Mouse (Mus musculus) testis, adult 2 months (tissue): ENCODE data around the gene Nat8f4. TPM values are rescaled to one million over a fixed set of nuclear protein-coding genes. Genes with fewer than 3 reads are reported as not detected.

Source experiments
- H3K27ac ChIP-seq: fragments of 200-500 bp; 2 replicates; pipeline ENCODE4 v1.5.1; 2012; ENCODE audit warnings: low read depth, low read length; ENCODE audit not compliant: control insufficient read depth, insufficient read depth
- H3K27me3 ChIP-seq: fragments of 200-500 bp; 2 replicates; pipeline ENCODE4 v1.6.1; 2012; ENCODE audit warnings: mild to moderate bottlenecking, low read length, moderate library complexity; ENCODE audit not compliant: control insufficient read depth, insufficient read depth
- H3K36me3 ChIP-seq: fragments of 200-500 bp; 2 replicates; pipeline ENCODE4 v1.6.1; 2012; ENCODE audit warnings: mild to moderate bottlenecking, low read length; ENCODE audit not compliant: control insufficient read depth, insufficient read depth
- H3K4me1 ChIP-seq: fragments of 200-500 bp; 2 replicates; pipeline ENCODE4 v1.6.1; 2012; ENCODE audit warnings: low read length; ENCODE audit not compliant: control insufficient read depth, insufficient read depth
- H3K4me3 ChIP-seq: fragments of 200-500 bp; 2 replicates; pipeline ENCODE4 v1.5.1; 2012; ENCODE audit warnings: low read depth, mild to moderate bottlenecking, low read length, moderate library complexity, mixed read lengths; ENCODE audit not compliant: control insufficient read depth
- CTCF ChIP-seq: fragments of 200-500 bp; IDR thresholded peaks from 2 replicates; pipeline ENCODE4 v1.5.1; 2012; ENCODE audit warnings: low read depth, mild to moderate bottlenecking, inconsistent platforms, low read length, moderate library complexity; ENCODE audit not compliant: control insufficient read depth, insufficient read depth, insufficient replicate concordance
- POLR2A ChIP-seq: fragments of 200-500 bp; IDR thresholded peaks from 2 replicates; pipeline ENCODE4 v1.6.1; 2012; ENCODE audit warnings: low read depth, mild to moderate bottlenecking, inconsistent platforms, low read length, moderate library complexity; ENCODE audit not compliant: control insufficient read depth
- polyA plus RNA-seq: library from polyadenylated mRNA; depleted of rRNA; stranded (reverse); fragments of >200 nt; gene quantifications from 2 replicates; pipeline ENCODE4 v1.2.3, GENCODE M21; 2012

The Nat8f4 gene
- polyA plus RNA-seq, 1 experiment, result 45.1 TPM

GRCm38 (mm10) chr6:85863840-85864239 lies 40.8 kb downstream of the Nat8f4 start:
- no peaks in the 10 kb centered on the region for H3K27me3 ChIP-seq
- H3K4me3 ChIP-seq, result no peak overlapping the region
- TF ChIP-seq POLR2A, result no peak
- TF ChIP-seq CTCF, result no peak
- H3K27ac ChIP-seq, result peak overlapping the region; percentile 43
- no peaks in the 10 kb centered on the region for H3K4me1 ChIP-seq
- no peaks in the 10 kb centered on the region for H3K36me3 ChIP-seq

- Histone ChIP-seq H3K4me1 (no peaks in the 10 kb centered on the region), H3K4me3 (no peak overlapping the region), H3K36me3 (no peaks in the 10 kb centered on the region), H3K27ac (peak overlapping the region; percentile 17; the same call in 1 of the 2 replicates), H3K27me3 (no peaks in the 10 kb centered on the region)
- no peak for TF ChIP-seq POLR2A
- TF ChIP-seq CTCF, result no peak
Measured at GRCm38 (mm10) chr6:85863136-85863535, 41.5 kb downstream of the Nat8f4 start.

GRCm38 (mm10) chr6:85862565-85862964 lies 42.1 kb downstream of the Nat8f4 start:
- H3K27me3 ChIP-seq, result no peaks in the 10 kb centered on the region
- no peak overlapping the region for H3K4me3 ChIP-seq
- H3K4me1 ChIP-seq, result no peaks in the 10 kb centered on the region
- TF ChIP-seq POLR2A, result no peak
- TF ChIP-seq CTCF, result no peak
- H3K36me3 ChIP-seq, result no peaks in the 10 kb centered on the region
- H3K27ac ChIP-seq, result peak overlapping the region; percentile 62; the same call in 1 of the 2 replicates

GRCm38 (mm10) chr6:85861247-85861646 lies 43.4 kb downstream of the Nat8f4 start:
- no peaks in the 10 kb centered on the region for H3K4me1 ChIP-seq
- no peaks in the 10 kb centered on the region for H3K36me3 ChIP-seq
- H3K27ac ChIP-seq, result no peak overlapping the region
- H3K27me3 ChIP-seq, result no peaks in the 10 kb centered on the region
- no peak overlapping the region for H3K4me3 ChIP-seq
- TF ChIP-seq POLR2A (no peak), CTCF (no peak)

- H3K4me1 ChIP-seq, result no peaks in the 10 kb centered on the region
- TF ChIP-seq POLR2A, result no peak
- no peak overlapping the region for H3K4me3 ChIP-seq
Measured at GRCm38 (mm10) chr6:85856194-85856678, 48.4 kb downstream of the Nat8f4 start.

GRCm38 (mm10) chr6:85853481-85853880 lies 51.2 kb downstream of the Nat8f4 start:
- no peaks in the 10 kb centered on the region for H3K36me3 ChIP-seq
- TF ChIP-seq CTCF, result no peak
- TF ChIP-seq POLR2A, result no peak
- H3K4me1 ChIP-seq, result no peaks in the 10 kb centered on the region
- no peaks in the 10 kb centered on the region for H3K27me3 ChIP-seq
- H3K27ac ChIP-seq, result no peak overlapping the region
- H3K4me3 ChIP-seq, result no peak overlapping the region

More at GRCm38 (mm10) chr6:85856194-85856678, 48.4 kb downstream of the Nat8f4 start:
- no peaks in the 10 kb centered on the region for H3K36me3 ChIP-seq
- no peaks in the 10 kb centered on the region for H3K27me3 ChIP-seq
- peak overlapping the region; percentile 55 for H3K27ac ChIP-seq

- H3K27ac ChIP-seq, result no peak overlapping the region
- H3K27me3 ChIP-seq, result no peaks in the 10 kb centered on the region
- no peaks in the 10 kb centered on the region for H3K4me1 ChIP-seq
- H3K36me3 ChIP-seq, result no peaks in the 10 kb centered on the region
- H3K4me3 ChIP-seq, result no peak overlapping the region
- TF ChIP-seq CTCF (no peak), POLR2A (no peak)
Measured at GRCm38 (mm10) chr6:85851062-85851773, 53.5 kb downstream of the Nat8f4 start.
